ENCODE assay signal across 20 mouse cellular contexts in the genomic region with DNA sequence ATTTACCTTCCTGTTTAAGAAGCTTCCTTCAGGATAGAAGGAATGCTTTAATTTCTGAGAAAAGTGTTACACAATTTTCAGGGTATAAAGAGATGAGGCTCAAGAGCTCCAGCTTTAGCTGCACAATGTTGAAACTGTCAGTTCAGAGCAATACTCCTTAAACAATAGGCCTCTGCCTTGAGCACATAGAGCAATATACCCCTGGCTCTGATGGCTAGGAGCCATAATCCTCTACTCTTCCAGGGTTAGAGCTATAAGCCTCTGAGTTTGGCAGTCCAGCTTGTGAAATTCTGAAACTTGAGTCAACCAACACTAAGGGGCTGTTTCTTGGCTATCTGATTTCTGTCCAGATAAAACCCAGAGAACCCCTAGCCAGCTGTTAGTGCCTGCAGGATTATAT.
DNase-seq lines count a peak whose midpoint lies in the region; ATAC-seq lines count a peak whose summit lies in the region.
"Had no signal": no experiment of that assay in that cellular context is flagged by ENCODE, and none has a peak within 500 bp of the region (broad histone marks: within the 10 kb centered on the region; RNA-seq: fewer than 3 reads in every experiment).

No protein-coding gene starts in this region.

- no peak; the same call in 1 of the 2 replicates for ATAC-seq in embryonic facial prominence, embryonic 14.5 days (ENCODE audit: low read depth)
- ATAC-seq in forebrain, embryonic 15.5 days (replicated peaks), result no peak
- ATAC-seq: activated CD4-positive, CD25-positive, alpha-beta regulatory T cell, adult 4 months; CD4-positive, CD25-positive, alpha-beta regulatory T cell, adult 4 months; Patski had no signal

- H3K4me2 ChIP-seq in embryonic facial prominence, embryonic 14.5 days (ENCODE audit: low read depth, low read length), result no peak overlapping the region
- H3K4me2 ChIP-seq in forebrain, embryonic 15.5 days (replicated peaks), result no peak overlapping the region

- DNase-seq in embryonic facial prominence, embryonic 14.5 days (ENCODE audit: low spot score), result peak; percentile 34
- DNase-seq in embryonic facial prominence, embryonic 10.5 days (ENCODE audit: low spot score), result no peak
- peak; percentile 92 for DNase-seq in fat pad, adult 2 months (ENCODE audit: extremely low read depth, low read depth, low spot score)
- DNase-seq in gonadal fat pad, adult 2 months (ENCODE audit: low read depth), result peak; percentile 70
- no peak for DNase-seq in right cerebral cortex, postnatal 25 days
- DNase-seq: adrenal gland, adult 2 months; adrenal gland, adult 8-10 months; adrenal gland, postnatal 10 days; adrenal gland, postnatal 14 days; adrenal gland, postnatal 25 days; adrenal gland, postnatal 36 days; B cell, adult 2 months; cerebellum, adult 11 months; cerebellum, adult 11-12 months; cerebellum, adult 18-20 months had no signal

- H3K4me3 ChIP-seq in embryonic facial prominence, embryonic 14.5 days (ENCODE audit: low read depth, low read length), result no peak overlapping the region
- H3K4me3 ChIP-seq in embryonic facial prominence, embryonic 10.5 days, result no peak overlapping the region
- no peak overlapping the region for H3K4me3 ChIP-seq in forebrain, embryonic 15.5 days

- H3K27ac ChIP-seq in embryonic facial prominence, embryonic 14.5 days (replicated peaks; ENCODE audit: low read depth, low read length), result no peak overlapping the region
- H3K27ac ChIP-seq in embryonic facial prominence, embryonic 10.5 days (replicated peaks), result no peak overlapping the region
- no peak overlapping the region for H3K27ac ChIP-seq in forebrain, embryonic 15.5 days (replicated peaks)

- H3K4me1 ChIP-seq in embryonic facial prominence, embryonic 14.5 days (ENCODE audit: control insufficient read depth, insufficient read depth, low read length), result no peaks in the 10 kb centered on the region
- H3K4me1 ChIP-seq in embryonic facial prominence, embryonic 10.5 days, result 0 out of 2 replicates have a peak, but pooled peaks cover 3% of the 10 kb centered on the region
- peaks cover 3% of the 10 kb centered on the region; the same call in 1 of the 2 replicates for H3K4me1 ChIP-seq in forebrain, embryonic 15.5 days

- H3K36me3 ChIP-seq in embryonic facial prominence, embryonic 14.5 days (ENCODE audit: control insufficient read depth, insufficient read depth, low read length), result no peaks in the 10 kb centered on the region
- H3K36me3 ChIP-seq in embryonic facial prominence, embryonic 10.5 days (replicated peaks), result no peaks in the 10 kb centered on the region
- no peaks in the 10 kb centered on the region for H3K36me3 ChIP-seq in forebrain, embryonic 15.5 days
- H3K36me3 ChIP-seq: G1E had no signal

- H3K9ac ChIP-seq in embryonic facial prominence, embryonic 14.5 days (ENCODE audit: low read depth, low read length), result no peak overlapping the region
- no peak overlapping the region for H3K9ac ChIP-seq in forebrain, embryonic 15.5 days (replicated peaks)

- no peaks in the 10 kb centered on the region for H3K27me3 ChIP-seq in embryonic facial prominence, embryonic 14.5 days (replicated peaks; ENCODE audit: control insufficient read depth, insufficient read depth, low read length)
- no peaks in the 10 kb centered on the region for H3K27me3 ChIP-seq in embryonic facial prominence, embryonic 10.5 days (replicated peaks; ENCODE audit: low read depth, poor library complexity, severe bottlenecking)
- no peaks in the 10 kb centered on the region for H3K27me3 ChIP-seq in forebrain, embryonic 15.5 days

- no peaks in the 10 kb centered on the region for H3K9me3 ChIP-seq in embryonic facial prominence, embryonic 14.5 days (ENCODE audit: control insufficient read depth, low read length)
- H3K9me3 ChIP-seq in embryonic facial prominence, embryonic 10.5 days, result no peaks in the 10 kb centered on the region
- H3K9me3 ChIP-seq in forebrain, embryonic 15.5 days, result no peaks in the 10 kb centered on the region
- H3K9me3 ChIP-seq: G1E had no signal

Comparison
In these comparisons a context has a peak if more than half of its experiments do, and no peak if none do; other contexts are left out.
1. DNase-seq: peak in embryonic facial prominence, embryonic 14.5 days (single experiment), fat pad, adult 2 months (single experiment) and gonadal fat pad, adult 2 months (single experiment); none in embryonic facial prominence, embryonic 10.5 days (single experiment) and right cerebral cortex, postnatal 25 days (single experiment).